Mouse (Mus musculus) embryonic facial prominence, embryonic 13.5 days (tissue): Measurements from ENCODE around the gene Tmem40. TPM values are rescaled to one million over a fixed set of nuclear protein-coding genes. Genes with fewer than 3 reads are reported as not detected.

Experiments
- ATAC-seq: fragments of 200-750 bp; cut with Nextera tagmentation; 2 replicates; pipeline ENCODE4 v1.8.0; 2017; ENCODE audit warnings: low read depth; ENCODE audit not compliant: insufficient number of reproducible peaks, insufficient read depth, low FRiP score, low TSS enrichment
- H3K27ac ChIP-seq: fragments of 300-500 bp; sonication (generic); 2 replicates; pipeline ENCODE4 v1.5.1; 2015; ENCODE audit warnings: moderate library complexity, mild to moderate bottlenecking, inconsistent platforms
- H3K27me3 ChIP-seq: fragments of 300-500 bp; sonication (generic); 2 replicates; pipeline ENCODE4 v1.6.1; 2015; ENCODE audit warnings: mild to moderate bottlenecking, inconsistent platforms
- H3K36me3 ChIP-seq: fragments of 300-500 bp; sonication (generic); 2 replicates; pipeline ENCODE4 v1.6.1; 2015; ENCODE audit warnings: mild to moderate bottlenecking, inconsistent platforms
- H3K4me1 ChIP-seq: fragments of 300-500 bp; sonication (generic); 2 replicates; pipeline ENCODE4 v1.6.1; 2015; ENCODE audit warnings: inconsistent platforms
- H3K4me2 ChIP-seq: fragments of 300-500 bp; sonication (generic); 2 replicates; pipeline ENCODE4 v1.6.1; 2015; ENCODE audit warnings: moderate library complexity, mild to moderate bottlenecking, inconsistent platforms
- H3K4me3 ChIP-seq: fragments of 300-500 bp; sonication (generic); 2 replicates; pipeline ENCODE4 v1.5.1; 2015; ENCODE audit warnings: mild to moderate bottlenecking, inconsistent platforms
- H3K9ac ChIP-seq: fragments of 300-500 bp; sonication (generic); 2 replicates; pipeline ENCODE4 v1.6.1; 2015; ENCODE audit warnings: mild to moderate bottlenecking, inconsistent platforms
- H3K9me3 ChIP-seq: fragments of 300-500 bp; sonication (generic); 2 replicates; pipeline ENCODE4 v1.6.1; 2016; ENCODE audit warnings: inconsistent platforms
- WGBS: fragments of 180-500 bp; shearing (Covaris S2); methylation state at CpG from one replicate; pipeline ENCODE4 v1.1.7; 2015; ENCODE audit warnings: mixed read lengths; 5-methylcytosine and 5-hydroxymethylcytosine counted together
- polyA plus RNA-seq: library from polyadenylated mRNA; unstranded; fragments of >200 nt; fragmentation: Nextera tagmentation; extraction: Ambion mirVana; gene quantifications from 2 replicates; pipeline ENCODE4 v1.2.1, GENCODE M21; 2015

Tmem40 gene
- polyA plus RNA-seq: 3.7 and 4.2 TPM in 2 replicates

DNA sequence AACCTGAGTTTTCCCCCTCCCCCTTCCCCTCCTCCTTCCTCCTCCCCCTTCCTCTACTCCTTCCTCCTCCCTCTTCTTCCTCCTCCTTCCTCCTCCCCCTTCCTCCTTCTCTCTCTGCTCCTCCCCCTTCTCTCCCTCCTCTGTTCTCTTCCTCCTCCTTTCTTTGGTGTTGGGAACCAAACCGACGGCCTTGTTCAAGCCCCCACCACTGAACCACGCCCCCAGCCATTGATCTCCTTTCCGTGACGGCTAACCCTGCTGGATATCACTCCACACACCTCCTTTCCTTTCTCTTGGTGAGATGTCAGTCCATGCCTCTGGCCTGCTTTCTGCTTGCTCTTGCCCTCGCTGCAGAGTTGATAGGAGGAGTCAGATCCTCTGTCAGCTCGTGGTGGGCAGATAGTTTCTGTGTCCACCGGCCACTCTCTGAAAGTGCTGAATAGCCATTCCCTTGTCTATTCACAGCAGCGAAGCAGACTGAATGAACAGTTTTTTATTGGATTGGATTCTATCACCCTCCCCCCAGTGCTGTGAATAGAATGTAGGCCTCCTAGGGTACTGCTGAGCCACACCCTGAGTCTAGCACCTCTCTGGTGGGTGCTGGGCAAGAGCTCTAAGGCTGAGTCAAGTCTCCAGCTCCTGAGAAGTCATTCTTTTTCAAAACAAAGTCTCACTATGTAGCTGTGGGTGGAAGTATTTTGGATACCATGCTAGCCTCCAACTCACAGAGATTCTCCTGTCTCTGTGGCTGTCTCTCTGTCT is at the start of gene Tmem40:
TSS of gene Tmem40 (minus strand) at position 416 of the 762 bp plus-strand sequence.
- ATAC-seq: no peak
- H3K27me3 ChIP-seq: no peaks in the 10 kb centered on the region
- no peak within 1 kb of the TSS for H3K9ac ChIP-seq
- no peaks in the 10 kb centered on the region for H3K9me3 ChIP-seq
- H3K4me1 ChIP-seq: peaks cover 27% of the 10 kb centered on the region
- WGBS: 3% methylated on average over 9 of the region's 9 CpGs
- H3K36me3 ChIP-seq: no peaks in the 10 kb centered on the region
- H3K4me2 ChIP-seq: peak within 1 kb of the TSS; percentile 24; the same call in 1 of the 2 replicates
- H3K27ac ChIP-seq: peak within 1 kb of the TSS; percentile 58; the same call in 1 of the 2 replicates
- no peak within 1 kb of the TSS for H3K4me3 ChIP-seq

DNA sequence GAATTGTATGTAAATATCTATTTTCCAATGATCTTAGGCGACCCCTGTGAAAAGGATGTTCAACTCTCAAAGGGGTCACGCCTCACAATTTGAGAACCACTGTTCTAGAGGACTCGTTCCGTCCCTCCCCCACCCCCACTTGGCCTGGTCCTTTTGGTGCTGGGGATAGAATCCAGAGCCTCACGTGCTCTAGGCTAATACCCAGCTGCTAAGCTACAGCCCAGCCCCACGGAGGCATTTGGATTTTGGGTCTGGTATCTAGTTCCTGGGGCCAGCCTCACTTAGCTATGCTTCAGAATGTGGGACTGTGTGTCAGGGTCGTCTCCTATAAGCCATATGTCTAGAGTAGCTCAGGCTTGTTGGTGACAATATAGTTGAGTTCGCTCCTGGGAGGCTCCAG is 49.4 kb upstream of the Tmem40 start:
- WGBS: 69% methylated on average over 8 of the region's 8 CpGs
- Histone ChIP-seq H3K4me3 (no peak overlapping the region), H3K4me2 (no peak overlapping the region), H3K27me3 (no peaks in the 10 kb centered on the region), H3K4me1 (peaks cover 9% of the 10 kb centered on the region), H3K9me3 (no peaks in the 10 kb centered on the region), H3K27ac (no peak overlapping the region), H3K36me3 (peaks cover 8% of the 10 kb centered on the region), H3K9ac (peak overlapping the region; percentile 12; the same call in 1 of the 2 replicates)
- no peak for ATAC-seq

DNA sequence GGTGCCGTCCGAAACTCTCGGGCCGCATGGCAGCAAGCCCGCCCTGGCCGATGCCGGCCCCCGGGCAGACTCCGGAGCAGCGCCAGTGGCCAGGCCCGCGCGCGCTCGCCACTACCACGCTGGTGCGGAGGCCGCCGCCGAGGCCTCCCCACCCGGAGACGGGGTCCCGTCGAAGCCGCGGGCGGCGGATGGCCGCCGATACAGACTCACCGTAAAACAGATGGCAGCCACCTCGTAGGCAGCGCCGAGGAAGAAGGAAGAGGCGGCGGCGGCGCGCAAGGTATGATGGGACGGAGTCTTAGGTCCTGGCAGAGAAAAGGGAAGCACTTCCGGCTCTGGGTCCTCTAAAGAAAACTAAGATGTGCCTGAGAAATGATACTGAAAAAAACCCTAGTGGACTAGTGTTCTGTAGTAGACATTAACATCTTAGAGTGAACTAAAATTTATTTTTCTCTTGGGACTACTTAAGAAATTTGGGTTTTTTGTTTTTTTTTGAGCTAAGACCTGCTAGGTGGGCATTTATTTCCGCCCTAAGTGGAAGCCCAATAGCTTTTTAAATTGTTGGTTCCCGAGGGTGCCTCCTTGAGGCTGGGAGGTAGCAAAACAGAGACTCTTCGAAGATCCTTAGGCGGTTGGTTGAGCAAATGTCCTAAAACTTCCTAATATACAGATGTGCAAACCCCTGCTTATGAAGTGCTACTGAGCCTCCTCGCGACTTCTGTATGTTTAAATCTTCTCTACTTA is 46.5 kb upstream of the Tmem40 start, which contains the start of gene Rpl32:
TSS of gene Rpl32 (minus strand) at position 260 of the 744 bp plus-strand sequence.
- peak; percentile 78; the same call in 1 of the 2 replicates for ATAC-seq
- Histone ChIP-seq H3K27me3 (no peaks in the 10 kb centered on the region), H3K9ac (peak within 1 kb of the TSS; percentile 100), H3K9me3 (no peaks in the 10 kb centered on the region), H3K4me3 (peak within 1 kb of the TSS; percentile 100), H3K4me1 (peaks cover 21% of the 10 kb centered on the region), H3K36me3 (peaks cover 37% of the 10 kb centered on the region), H3K27ac (peak within 1 kb of the TSS; percentile 98), H3K4me2 (peak within 1 kb of the TSS; percentile 76)
- WGBS: under 1% methylated on average over 47 of the region's 47 CpGs

DNA sequence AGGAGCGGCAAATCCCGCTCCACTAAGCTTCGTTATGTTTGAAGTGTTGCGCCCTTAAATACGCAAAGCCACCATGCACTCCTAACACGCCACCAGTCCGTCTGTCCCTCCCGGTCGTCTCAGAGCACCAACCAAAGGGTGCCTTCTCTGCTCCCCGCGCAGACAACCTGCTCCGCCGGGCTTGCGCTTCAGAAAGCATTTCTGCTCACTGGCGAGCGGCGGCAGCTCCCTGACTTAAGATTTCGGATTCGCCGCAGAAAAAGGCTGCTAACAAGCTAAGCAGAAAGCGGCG is 45.9 kb upstream of the Tmem40 start:
- Histone ChIP-seq H3K4me3 (peak overlapping the region; percentile 100), H3K4me1 (peaks cover 21% of the 10 kb centered on the region), H3K4me2 (peak overlapping the region; percentile 76), H3K9me3 (no peaks in the 10 kb centered on the region), H3K36me3 (peaks cover 42% of the 10 kb centered on the region), H3K27ac (peak overlapping the region; percentile 98), H3K9ac (peak overlapping the region; percentile 100), H3K27me3 (no peaks in the 10 kb centered on the region)
- ATAC-seq: no peak
- WGBS: under 1% methylated on average over 22 of the region's 22 CpGs

DNA sequence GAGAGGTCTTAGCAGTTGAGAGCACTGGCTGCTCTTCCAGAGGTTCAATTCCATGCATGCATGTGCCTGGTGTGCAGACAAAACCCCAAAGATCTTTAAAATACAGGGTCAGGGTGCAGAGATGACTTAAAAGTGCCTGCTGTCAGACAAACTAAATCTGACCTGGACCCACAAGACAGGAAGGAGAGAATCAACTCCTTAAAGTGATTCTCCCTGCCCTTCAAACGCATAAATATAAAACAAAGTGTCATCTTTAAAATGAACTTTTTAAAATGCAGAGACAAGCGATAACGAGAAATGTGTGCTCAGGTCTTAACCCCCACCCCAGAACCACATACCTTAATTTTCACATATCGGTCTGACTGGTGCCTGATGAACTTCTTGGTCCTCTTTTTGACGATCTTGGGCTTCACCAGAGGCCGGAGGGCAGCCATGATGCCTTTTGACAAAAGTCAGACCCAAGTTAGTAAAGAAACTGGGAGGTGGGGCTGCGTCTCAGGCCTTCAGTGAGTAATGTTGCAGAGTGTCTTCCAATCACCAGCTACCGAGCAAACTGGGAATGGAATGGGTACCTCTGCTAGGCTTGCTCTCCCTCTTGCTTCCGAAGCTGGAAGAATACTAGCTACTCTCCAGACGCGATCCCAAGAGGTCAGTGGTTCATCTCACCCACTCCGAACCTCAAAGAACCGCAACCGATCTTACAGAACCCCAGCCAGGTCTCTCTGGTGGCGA is 45.4 kb upstream of the Tmem40 start:
- Histone ChIP-seq H3K27me3 (no peaks in the 10 kb centered on the region), H3K9ac (peak overlapping the region; percentile 100), H3K9me3 (no peaks in the 10 kb centered on the region), H3K36me3 (peaks cover 47% of the 10 kb centered on the region), H3K4me3 (peak overlapping the region; percentile 100), H3K4me2 (peak overlapping the region; percentile 76), H3K27ac (peak overlapping the region; percentile 98), H3K4me1 (peaks cover 21% of the 10 kb centered on the region)
- WGBS: 2% methylated on average over 15 of the region's 15 CpGs
- no peak for ATAC-seq

DNA sequence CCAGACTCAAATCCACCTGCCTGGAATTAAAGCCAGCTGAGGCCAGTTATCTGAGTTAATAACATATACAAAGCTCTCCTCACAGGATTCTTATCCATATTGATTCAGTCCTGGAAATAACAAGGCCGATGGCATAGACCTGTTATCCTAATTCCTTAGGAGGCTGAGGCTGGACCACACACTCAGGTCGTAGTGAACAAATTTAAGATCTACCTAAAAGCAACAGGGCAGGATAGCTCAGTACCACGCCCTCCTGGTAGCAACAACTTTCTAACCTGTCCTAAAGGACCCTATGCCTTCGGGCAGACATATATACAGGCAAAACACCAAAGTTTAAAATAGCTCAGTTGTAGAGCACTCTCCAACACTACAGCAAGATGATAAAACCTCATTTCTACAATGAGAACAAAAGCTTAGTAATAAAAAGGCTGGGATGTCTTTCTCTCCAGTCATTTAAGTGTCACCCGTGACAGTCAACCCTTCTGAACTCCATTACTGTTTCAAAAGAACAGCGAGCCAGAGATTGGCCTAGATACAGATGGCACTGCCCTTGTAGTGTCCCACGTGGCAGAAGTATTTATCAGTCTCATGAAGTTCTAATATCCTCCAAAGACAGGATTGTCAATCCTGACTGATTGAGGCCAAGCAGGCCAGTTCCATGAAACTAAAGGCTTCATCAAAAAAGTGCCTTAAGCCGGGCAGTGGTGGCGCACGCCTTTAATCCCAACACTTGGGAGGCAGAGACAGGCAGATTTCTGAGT is 42.4 kb upstream of the Tmem40 start:
- 61% methylated on average over 10 of the region's 10 CpGs for WGBS
- Histone ChIP-seq H3K36me3 (peaks cover 75% of the 10 kb centered on the region), H3K4me2 (no peak overlapping the region)

DNA sequence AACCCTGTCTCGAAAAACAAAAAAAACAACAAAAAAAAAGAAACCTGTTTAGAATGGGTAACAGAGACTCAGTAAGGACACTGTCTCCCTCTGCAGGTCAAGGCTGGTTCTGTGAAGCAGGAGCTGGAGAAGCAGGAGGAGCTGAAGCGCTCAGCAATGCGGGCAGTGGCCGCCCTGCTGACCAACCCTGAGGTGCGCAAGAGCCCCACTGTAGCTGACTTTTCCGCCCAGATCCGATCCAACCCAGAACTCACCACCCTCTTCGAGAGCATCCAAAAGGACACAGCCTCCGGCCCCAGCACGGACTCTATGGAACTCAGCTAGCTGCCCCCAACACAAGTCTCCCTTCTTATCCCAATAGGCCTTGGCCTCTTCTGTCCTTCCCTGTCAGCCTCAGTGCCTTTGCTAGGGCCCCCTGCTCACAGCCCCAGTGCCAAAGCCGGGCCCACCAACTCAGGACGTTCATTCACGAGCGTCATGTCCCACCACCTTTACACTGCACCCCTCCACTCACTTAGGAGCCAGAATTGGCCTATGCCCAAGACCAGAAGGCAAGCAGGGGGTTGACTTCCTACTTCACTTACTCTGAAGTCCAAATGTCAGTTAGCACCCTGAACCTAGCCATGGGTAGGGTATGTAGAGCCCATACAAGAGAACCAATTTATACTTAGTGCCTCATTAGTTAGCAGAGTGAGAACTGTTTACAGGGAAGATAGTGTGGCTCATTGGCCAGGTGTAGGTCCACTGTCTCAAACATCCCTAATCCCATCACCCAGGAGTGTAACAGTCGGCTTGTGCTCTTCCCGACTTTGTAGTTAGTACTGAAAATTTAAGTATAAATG is 41.6 kb upstream of the Tmem40 start:
- H3K9me3 ChIP-seq: no peaks in the 10 kb centered on the region
- H3K4me1 ChIP-seq: peaks cover 21% of the 10 kb centered on the region
- peaks cover 84% of the 10 kb centered on the region for H3K36me3 ChIP-seq
- H3K4me3 ChIP-seq: no peak overlapping the region
- 0 out of 2 replicates have a peak overlapping the region, but pooled peaks have one; percentile 11 for H3K27ac ChIP-seq
- H3K9ac ChIP-seq: no peak overlapping the region
- ATAC-seq: no peak
- WGBS: 55% methylated on average over 16 of the region's 16 CpGs
- no peak overlapping the region for H3K4me2 ChIP-seq
- no peaks in the 10 kb centered on the region for H3K27me3 ChIP-seq

More for the DNA sequence above, 42.4 kb upstream of the Tmem40 start:
- Histone ChIP-seq H3K27ac (no peak overlapping the region), H3K9me3 (no peaks in the 10 kb centered on the region), H3K4me1 (peaks cover 21% of the 10 kb centered on the region), H3K9ac (no peak overlapping the region), H3K4me3 (no peak overlapping the region), H3K27me3 (no peaks in the 10 kb centered on the region)
- ATAC-seq: no peak

DNA sequence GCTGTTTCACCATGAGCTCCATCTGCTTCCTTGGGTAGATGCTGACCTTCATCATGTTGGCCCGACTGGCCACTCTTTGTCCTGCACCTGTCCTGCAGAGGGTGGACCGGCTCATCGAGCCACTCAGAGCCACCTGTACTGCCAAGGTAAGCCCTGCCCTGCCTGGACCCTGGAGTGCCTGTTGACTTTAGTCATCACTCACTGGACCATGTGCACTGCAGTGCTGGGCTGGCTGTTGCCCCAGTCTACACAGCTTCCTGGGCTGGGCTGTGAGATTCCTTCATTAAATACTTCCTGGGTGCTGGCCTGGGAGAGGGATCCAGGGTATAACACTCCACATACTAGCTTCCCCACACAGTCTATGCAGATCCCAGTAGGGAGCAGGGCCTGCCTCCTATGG is 39.6 kb upstream of the Tmem40 start:
- no peak overlapping the region for H3K27ac ChIP-seq
- H3K4me2 ChIP-seq: no peak overlapping the region
- peaks cover 14% of the 10 kb centered on the region for H3K4me1 ChIP-seq
- ATAC-seq: no peak
- no peaks in the 10 kb centered on the region for H3K27me3 ChIP-seq
- H3K36me3 ChIP-seq: peaks cover 97% of the 10 kb centered on the region
- no peaks in the 10 kb centered on the region for H3K9me3 ChIP-seq
- H3K9ac ChIP-seq: no peak overlapping the region
- WGBS: 92% methylated on average over 3 of the region's 3 CpGs
- H3K4me3 ChIP-seq: no peak overlapping the region

DNA sequence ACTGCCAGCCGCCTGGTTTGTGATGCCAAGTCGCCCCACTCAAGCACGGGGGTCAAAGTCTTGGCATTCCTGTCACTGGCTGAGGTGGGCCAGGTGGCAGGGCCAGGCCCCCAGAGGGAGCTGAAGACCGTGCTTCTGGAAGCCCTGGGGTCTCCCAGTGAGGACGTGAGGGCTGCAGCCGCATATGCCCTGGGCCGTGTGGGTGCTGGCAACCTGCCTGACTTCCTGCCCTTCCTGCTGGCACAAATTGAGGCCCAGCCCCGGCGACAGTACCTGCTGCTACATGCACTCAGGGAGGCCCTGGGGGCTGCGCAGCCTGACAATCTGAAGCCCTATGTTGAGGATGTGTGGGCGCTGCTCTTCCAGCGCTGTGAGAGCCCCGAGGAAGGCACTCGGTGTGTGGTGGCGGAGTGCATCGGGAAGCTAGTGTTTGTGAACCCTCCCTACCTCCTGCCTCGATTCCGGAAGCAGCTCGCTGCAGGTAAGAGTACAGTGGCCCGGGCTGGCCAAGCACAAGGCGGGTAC is 30.5 kb upstream of the Tmem40 start:
- H3K27ac ChIP-seq: no peak overlapping the region
- no peak overlapping the region for H3K4me2 ChIP-seq
- H3K36me3 ChIP-seq: peaks cover 100% of the 10 kb centered on the region
- H3K9me3 ChIP-seq: no peaks in the 10 kb centered on the region
- no peak overlapping the region for H3K4me3 ChIP-seq
- H3K4me1 ChIP-seq: 0 out of 2 replicates have a peak, but pooled peaks cover 8% of the 10 kb centered on the region
- H3K27me3 ChIP-seq: no peaks in the 10 kb centered on the region
- H3K9ac ChIP-seq: 0 out of 2 replicates have a peak overlapping the region, but pooled peaks have one; percentile 6
- WGBS: 87% methylated on average over 21 of the region's 21 CpGs
- ATAC-seq: peak; percentile 17; the same call in 1 of the 2 replicates
